Mouse (Mus musculus): Measurements from ENCODE around the gene Kdm4b.
A peak's percentile ranks its signal among the peaks of the same experiment; 100 is the strongest.

Kdm4b gene

DNA sequence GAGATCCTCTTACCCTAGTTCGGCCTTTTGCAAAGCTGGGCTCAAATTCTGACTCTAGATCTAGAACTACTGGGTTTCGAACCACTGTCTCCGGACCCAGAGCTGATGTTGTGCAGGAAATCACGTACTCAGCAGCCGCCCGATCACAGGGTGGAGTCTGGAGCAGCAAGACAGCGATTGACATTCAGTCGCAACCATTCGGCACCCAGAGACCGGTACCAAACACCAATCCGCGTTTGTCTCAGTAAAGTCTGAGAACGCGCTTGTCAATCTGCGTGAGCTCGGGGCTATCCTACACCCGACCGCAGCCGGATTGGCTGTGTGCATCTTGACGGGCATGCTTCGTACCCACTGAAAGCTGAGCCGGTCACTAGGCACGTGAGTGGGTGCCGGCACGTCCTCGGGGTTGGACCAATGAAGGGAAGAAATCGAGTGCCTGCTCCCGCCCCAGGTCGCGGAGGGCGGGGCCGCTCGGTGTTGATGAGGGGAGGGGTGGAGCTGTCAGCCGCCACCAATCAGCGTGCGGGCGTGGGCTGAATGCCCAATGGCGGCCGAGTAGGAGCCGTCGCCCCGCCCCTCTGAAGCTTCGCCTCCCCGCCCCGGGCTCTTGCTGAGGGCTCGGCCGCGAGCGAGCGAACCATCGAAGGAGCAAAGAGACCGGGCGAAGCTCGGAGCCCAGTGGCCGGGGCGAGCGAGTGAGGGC lies at the start of gene Kdm4b:
Gene Kdm4b (plus strand): TSS at position 613 of the 703 bp plus-strand sequence.
- no peak for TF ChIP-seq GATA4 (IDR thresholded peaks at IDR 0.05; ENCODE audit: insufficient replicate concordance, low read length)

GRCm38 (mm10) chr17:56276643-56277566 lies 49.0 kb upstream of the Kdm4b start, which contains the start of gene Ticam1:
Ticam1 (minus strand) TSS chr17:56276786.
- peak; percentile 99; the same call in 1 of the 2 replicates for TF ChIP-seq GATA4 (IDR thresholded peaks at IDR 0.05; ENCODE audit: insufficient replicate concordance, low read length)

- no peak for TF ChIP-seq GATA4 (IDR thresholded peaks at IDR 0.05; ENCODE audit: insufficient replicate concordance, low read length)
These were observed 48.3 kb upstream of the Kdm4b start for GRCm38 (mm10) chr17:56277567-56277893.

GRCm38 (mm10) chr17:56278340-56278739 lies 47.5 kb upstream of the Kdm4b start:
- no peak for TF ChIP-seq GATA4 (IDR thresholded peaks at IDR 0.05; ENCODE audit: insufficient replicate concordance, low read length)

- TF ChIP-seq GATA4 (IDR thresholded peaks at IDR 0.05; ENCODE audit: insufficient replicate concordance, low read length): no peak
These were observed 46.2 kb upstream of the Kdm4b start for GRCm38 (mm10) chr17:56279481-56280155.

GRCm38 (mm10) chr17:56281193-56281592 lies 44.7 kb upstream of the Kdm4b start:
- no peak for TF ChIP-seq GATA4 (IDR thresholded peaks at IDR 0.05; ENCODE audit: insufficient replicate concordance, low read length)

DNA sequence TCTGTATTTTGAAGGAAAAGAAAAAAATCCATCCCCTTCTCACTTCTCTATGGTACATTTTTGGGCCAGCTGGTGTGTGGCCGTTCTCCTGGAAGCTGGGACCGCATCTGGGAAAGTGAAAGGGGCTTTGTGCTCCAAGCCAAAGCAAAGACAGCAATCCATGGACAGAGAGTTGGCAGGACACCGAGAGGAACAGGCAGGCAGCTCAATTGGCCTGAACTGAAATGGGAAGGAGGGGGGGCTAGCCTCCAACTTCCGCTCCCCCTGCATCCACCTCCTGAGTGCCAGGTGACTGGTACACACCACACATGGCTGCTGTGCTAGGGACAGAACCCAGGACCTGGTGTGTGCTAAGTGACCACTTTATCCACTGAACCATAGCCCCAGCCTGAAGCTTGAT lies 43.1 kb upstream of the Kdm4b start:
- TF ChIP-seq GATA4 (IDR thresholded peaks at IDR 0.05; ENCODE audit: insufficient replicate concordance, low read length): no peak

GRCm38 (mm10) chr17:56283316-56283715 lies 42.5 kb upstream of the Kdm4b start:
- TF ChIP-seq GATA4 (IDR thresholded peaks at IDR 0.05; ENCODE audit: insufficient replicate concordance, low read length): no peak

- no peak for TF ChIP-seq GATA4 (IDR thresholded peaks at IDR 0.05; ENCODE audit: insufficient replicate concordance, low read length)
These were observed 39.9 kb upstream of the Kdm4b start for GRCm38 (mm10) chr17:56285995-56286394.

DNA sequence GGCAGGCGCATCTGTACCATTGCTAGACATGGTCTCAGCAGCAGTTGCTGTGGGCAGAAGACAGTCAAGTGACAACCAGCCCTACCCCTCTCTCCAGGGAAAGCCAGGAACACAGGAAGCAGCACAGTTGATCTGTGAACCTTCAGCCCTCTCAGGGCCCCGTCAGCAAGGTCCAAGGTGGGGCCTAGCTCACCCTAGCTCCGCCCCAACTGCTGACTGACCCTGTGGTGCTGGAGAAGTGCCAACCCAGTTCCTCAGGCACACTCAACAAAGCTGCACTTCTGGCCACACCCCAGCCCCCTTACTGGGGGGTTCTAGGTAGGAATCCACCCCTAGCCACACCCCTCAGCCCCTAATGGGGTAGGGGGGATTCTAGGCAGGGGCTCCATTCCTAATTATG lies 38.0 kb upstream of the Kdm4b start:
- no peak for TF ChIP-seq GATA4 (IDR thresholded peaks at IDR 0.05; ENCODE audit: insufficient replicate concordance, low read length)

DNA sequence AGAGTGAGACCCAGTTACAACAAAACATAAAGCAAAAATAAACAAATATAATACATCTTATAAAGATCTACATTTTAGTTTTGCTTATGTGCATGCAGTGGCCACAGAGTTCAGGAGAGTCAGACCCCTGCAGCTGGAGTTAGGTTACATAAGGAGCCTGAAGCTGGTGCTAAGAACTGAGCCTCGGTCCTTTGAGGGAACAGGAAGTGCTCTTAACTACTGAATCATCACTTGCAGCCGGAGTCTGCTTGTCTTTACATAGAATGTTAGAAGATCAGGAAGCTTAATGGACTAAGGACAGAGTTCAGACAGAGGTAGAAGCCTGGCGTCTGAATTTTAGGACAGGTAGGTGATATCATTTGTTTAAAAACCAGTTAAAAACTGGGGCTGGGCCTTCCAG lies 37.0 kb upstream of the Kdm4b start:
- no peak for TF ChIP-seq GATA4 (IDR thresholded peaks at IDR 0.05; ENCODE audit: insufficient replicate concordance, low read length)

GRCm38 (mm10) chr17:56289371-56290331 lies 36.2 kb upstream of the Kdm4b start:
- peak; percentile 46; the same call in 1 of the 2 replicates for TF ChIP-seq GATA4 (IDR thresholded peaks at IDR 0.05; ENCODE audit: insufficient replicate concordance, low read length)

- TF ChIP-seq GATA4 (IDR thresholded peaks at IDR 0.05; ENCODE audit: insufficient replicate concordance, low read length): no peak
These were observed 35.3 kb upstream of the Kdm4b start for GRCm38 (mm10) chr17:56290388-56291170.

- TF ChIP-seq GATA4 (IDR thresholded peaks at IDR 0.05; ENCODE audit: insufficient replicate concordance, low read length): peak; percentile 73; the same call in 1 of the 2 replicates
These were observed 34.7 kb upstream of the Kdm4b start for GRCm38 (mm10) chr17:56291171-56291511.

Measured in liver, adult (tissue).